Mouse (Mus musculus): ENCODE measurements at regions not wholly inside any gene's neighbourhood (a gene's known extent, or its start where the extent isn't known, plus 50 kb on each side); places are given as distances from the start of the nearest gene placed in this dataset.

GRCm38 (mm10) chr16:91156506-91156905 lies 61.6 kb upstream of the 4932438H23Rik start:
- WGBS = 79% methylated on average over 15 of the region's 15 CpGs
- DNase-seq = no peak
- H3K27ac ChIP-seq (ENCODE audit: control insufficient read depth, insufficient read depth, low read length) = no peak overlapping the region
- no peak for TF ChIP-seq CTCF (IDR thresholded peaks at IDR 0.05; ENCODE audit: borderline replicate concordance, control insufficient read depth, extremely low read depth, insufficient read depth, low read length, poor library complexity)
- TF ChIP-seq POLR2A (IDR thresholded peaks at IDR 0.05; ENCODE audit: control insufficient read depth, extremely low read depth, insufficient read depth, low read length, poor library complexity) = no peak
- no peaks in the 10 kb centered on the region for H3K36me3 ChIP-seq (ENCODE audit: control insufficient read depth, insufficient read depth, low read length)
- H3K4me3 ChIP-seq (ENCODE audit: control insufficient read depth, insufficient read depth, low read length) = no peak overlapping the region
- H3K27me3 ChIP-seq (ENCODE audit: control insufficient read depth, insufficient read depth, low read length) = no peaks in the 10 kb centered on the region
- no peaks in the 10 kb centered on the region for H3K4me1 ChIP-seq (replicated peaks; ENCODE audit: control insufficient read depth, insufficient read depth, low read length)

- no peaks in the 10 kb centered on the region for H3K27me3 ChIP-seq (ENCODE audit: control insufficient read depth, insufficient read depth, low read length)
- 35% methylated on average over 8 of the region's 8 CpGs for WGBS
- H3K4me1 ChIP-seq (replicated peaks; ENCODE audit: control insufficient read depth, insufficient read depth, low read length) = no peaks in the 10 kb centered on the region
- TF ChIP-seq CTCF (IDR thresholded peaks at IDR 0.05; ENCODE audit: borderline replicate concordance, control insufficient read depth, extremely low read depth, insufficient read depth, low read length, poor library complexity) (no peak), POLR2A (IDR thresholded peaks at IDR 0.05; ENCODE audit: control insufficient read depth, extremely low read depth, insufficient read depth, low read length, poor library complexity) (no peak)
- no peaks in the 10 kb centered on the region for H3K36me3 ChIP-seq (ENCODE audit: control insufficient read depth, insufficient read depth, low read length)
- DNase-seq = no peak
- no peak overlapping the region for H3K27ac ChIP-seq (ENCODE audit: control insufficient read depth, insufficient read depth, low read length)
- H3K4me3 ChIP-seq (ENCODE audit: control insufficient read depth, insufficient read depth, low read length) = no peak overlapping the region
These were observed 64.6 kb upstream of the Olig2 start for GRCm38 (mm10) chr16:91160679-91161078.

GRCm38 (mm10) chr16:91161616-91162015 lies 63.6 kb upstream of the Olig2 start:
- WGBS = 73% methylated on average over 6 of the region's 6 CpGs
- DNase-seq = no peak
- Histone ChIP-seq H3K27ac (ENCODE audit: control insufficient read depth, insufficient read depth, low read length) (no peak overlapping the region), H3K4me1 (replicated peaks; ENCODE audit: control insufficient read depth, insufficient read depth, low read length) (no peaks in the 10 kb centered on the region), H3K4me3 (ENCODE audit: control insufficient read depth, insufficient read depth, low read length) (no peak overlapping the region), H3K27me3 (ENCODE audit: control insufficient read depth, insufficient read depth, low read length) (no peaks in the 10 kb centered on the region; the same call in 1 of the 2 replicates), H3K36me3 (ENCODE audit: control insufficient read depth, insufficient read depth, low read length) (no peaks in the 10 kb centered on the region)
- no peak for TF ChIP-seq CTCF (IDR thresholded peaks at IDR 0.05; ENCODE audit: borderline replicate concordance, control insufficient read depth, extremely low read depth, insufficient read depth, low read length, poor library complexity)
- TF ChIP-seq POLR2A (IDR thresholded peaks at IDR 0.05; ENCODE audit: control insufficient read depth, extremely low read depth, insufficient read depth, low read length, poor library complexity) = no peak

GRCm38 (mm10) chr16:91162381-91162780 lies 62.9 kb upstream of the Olig2 start:
- Histone ChIP-seq H3K36me3 (ENCODE audit: control insufficient read depth, insufficient read depth, low read length) (no peaks in the 10 kb centered on the region), H3K4me1 (replicated peaks; ENCODE audit: control insufficient read depth, insufficient read depth, low read length) (no peaks in the 10 kb centered on the region), H3K4me3 (ENCODE audit: control insufficient read depth, insufficient read depth, low read length) (no peak overlapping the region), H3K27ac (ENCODE audit: control insufficient read depth, insufficient read depth, low read length) (no peak overlapping the region), H3K27me3 (ENCODE audit: control insufficient read depth, insufficient read depth, low read length) (no peaks in the 10 kb centered on the region; the same call in 1 of the 2 replicates)
- no peak for DNase-seq
- TF ChIP-seq CTCF (IDR thresholded peaks at IDR 0.05; ENCODE audit: borderline replicate concordance, control insufficient read depth, extremely low read depth, insufficient read depth, low read length, poor library complexity) (no peak), POLR2A (IDR thresholded peaks at IDR 0.05; ENCODE audit: control insufficient read depth, extremely low read depth, insufficient read depth, low read length, poor library complexity) (no peak)
- 88% methylated on average over 6 of the region's 6 CpGs for WGBS

- Histone ChIP-seq H3K4me3 (ENCODE audit: control insufficient read depth, insufficient read depth, low read length) (no peak overlapping the region), H3K27ac (ENCODE audit: control insufficient read depth, insufficient read depth, low read length) (no peak overlapping the region), H3K4me1 (replicated peaks; ENCODE audit: control insufficient read depth, insufficient read depth, low read length) (no peaks in the 10 kb centered on the region), H3K36me3 (ENCODE audit: control insufficient read depth, insufficient read depth, low read length) (no peaks in the 10 kb centered on the region), H3K27me3 (ENCODE audit: control insufficient read depth, insufficient read depth, low read length) (no peaks in the 10 kb centered on the region; the same call in 1 of the 2 replicates)
- DNase-seq = no peak
- TF ChIP-seq POLR2A (IDR thresholded peaks at IDR 0.05; ENCODE audit: control insufficient read depth, extremely low read depth, insufficient read depth, low read length, poor library complexity) = no peak
- TF ChIP-seq CTCF (IDR thresholded peaks at IDR 0.05; ENCODE audit: borderline replicate concordance, control insufficient read depth, extremely low read depth, insufficient read depth, low read length, poor library complexity) = no peak
- WGBS = 94% methylated on average over 4 of the region's 4 CpGs
These were observed 59.4 kb upstream of the Olig2 start for GRCm38 (mm10) chr16:91165906-91166305.

GRCm38 (mm10) chr16:91166866-91167265 lies 58.4 kb upstream of the Olig2 start:
- no peak overlapping the region for H3K4me3 ChIP-seq (ENCODE audit: control insufficient read depth, insufficient read depth, low read length)
- no peaks in the 10 kb centered on the region; the same call in 1 of the 2 replicates for H3K27me3 ChIP-seq (ENCODE audit: control insufficient read depth, insufficient read depth, low read length)
- no peak for TF ChIP-seq POLR2A (IDR thresholded peaks at IDR 0.05; ENCODE audit: control insufficient read depth, extremely low read depth, insufficient read depth, low read length, poor library complexity)
- TF ChIP-seq CTCF (IDR thresholded peaks at IDR 0.05; ENCODE audit: borderline replicate concordance, control insufficient read depth, extremely low read depth, insufficient read depth, low read length, poor library complexity) = no peak
- H3K4me1 ChIP-seq (replicated peaks; ENCODE audit: control insufficient read depth, insufficient read depth, low read length) = no peaks in the 10 kb centered on the region
- no peaks in the 10 kb centered on the region for H3K36me3 ChIP-seq (ENCODE audit: control insufficient read depth, insufficient read depth, low read length)
- peak; percentile 53 for DNase-seq
- H3K27ac ChIP-seq (ENCODE audit: control insufficient read depth, insufficient read depth, low read length) = no peak overlapping the region

GRCm38 (mm10) chr16:91168398-91168797 lies 56.9 kb upstream of the Olig2 start:
- H3K27ac ChIP-seq (ENCODE audit: control insufficient read depth, insufficient read depth, low read length) = no peak overlapping the region
- no peaks in the 10 kb centered on the region for H3K36me3 ChIP-seq (ENCODE audit: control insufficient read depth, insufficient read depth, low read length)
- H3K4me3 ChIP-seq (ENCODE audit: control insufficient read depth, insufficient read depth, low read length) = no peak overlapping the region
- no peaks in the 10 kb centered on the region for H3K4me1 ChIP-seq (replicated peaks; ENCODE audit: control insufficient read depth, insufficient read depth, low read length)
- TF ChIP-seq POLR2A (IDR thresholded peaks at IDR 0.05; ENCODE audit: control insufficient read depth, extremely low read depth, insufficient read depth, low read length, poor library complexity) (no peak), CTCF (IDR thresholded peaks at IDR 0.05; ENCODE audit: borderline replicate concordance, control insufficient read depth, extremely low read depth, insufficient read depth, low read length, poor library complexity) (no peak)
- WGBS = 85% methylated on average over 7 of the region's 7 CpGs
- DNase-seq = no peak
- peaks cover 2% of the 10 kb centered on the region; the same call in 1 of the 2 replicates for H3K27me3 ChIP-seq (ENCODE audit: control insufficient read depth, insufficient read depth, low read length)
